Mouse (Mus musculus) kidney, postnatal 4 days (tissue): ENCODE results near the gene Nkd2.

Experiments used
- DNase-seq, 2 experiments: peaks; one replicate each; pipeline ENCODE4 v3.0.0; 2021; ENCODE audit warnings: mixed read lengths in 2 of 2

Nkd2 gene

DNA sequence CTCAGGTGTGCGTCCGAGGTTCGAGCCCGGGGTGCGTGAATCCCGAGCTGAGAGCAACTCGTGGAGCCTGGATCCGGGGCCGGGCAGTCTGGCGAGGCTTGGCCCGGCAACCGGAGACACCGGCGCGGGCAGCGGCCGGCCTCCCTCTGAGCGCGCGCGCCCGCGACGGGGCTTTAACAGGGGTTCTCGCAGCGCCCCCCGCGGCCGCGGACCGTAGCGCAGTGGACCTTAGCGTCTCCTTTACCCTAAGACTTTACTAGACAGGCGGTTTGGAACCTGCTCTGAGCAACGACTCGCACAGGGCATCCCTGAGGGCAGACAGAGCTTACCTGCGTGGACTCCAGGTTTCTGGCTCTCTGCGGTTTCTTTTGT is at the start of gene Nkd2:
Gene Nkd2, minus strand, starts transcription at position 167 of the 372 bp plus-strand sequence.
- peak; percentile 95 for DNase-seq

DNA sequence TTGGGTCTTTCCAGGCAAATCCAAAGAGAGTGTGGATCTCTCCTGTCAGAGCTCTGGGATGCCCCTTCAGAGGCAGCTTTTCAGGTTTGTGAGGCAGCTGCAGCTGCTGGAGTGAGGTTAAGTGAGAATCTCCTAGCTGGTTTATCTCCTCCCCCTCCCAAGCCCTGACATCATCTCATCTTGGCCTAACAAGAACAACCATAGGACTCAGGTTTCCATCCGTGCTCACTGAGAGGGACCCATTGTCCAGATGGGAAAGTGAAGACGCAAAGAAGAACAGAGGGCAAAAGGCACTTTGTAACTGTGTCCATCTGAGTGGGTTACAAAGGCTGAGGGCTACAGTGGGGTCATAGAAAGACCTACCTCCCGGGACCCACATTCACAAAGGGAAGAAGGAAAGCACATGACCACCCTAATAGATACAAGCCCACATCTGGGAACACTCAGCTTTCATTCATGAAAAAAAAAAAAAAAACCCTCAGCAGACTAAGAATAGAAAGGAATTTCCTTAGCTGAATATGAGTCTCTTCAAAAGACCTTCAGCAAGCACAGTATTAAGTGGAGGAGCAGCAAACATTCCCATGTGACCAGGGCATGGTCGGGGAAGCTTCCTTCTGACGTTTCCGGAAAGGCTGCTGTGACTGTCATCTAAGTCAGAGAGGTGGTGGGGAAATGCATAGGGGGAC is 45.2 kb upstream of the Nkd2 start:
- DNase-seq = peak; percentile 43 to 62

DNA sequence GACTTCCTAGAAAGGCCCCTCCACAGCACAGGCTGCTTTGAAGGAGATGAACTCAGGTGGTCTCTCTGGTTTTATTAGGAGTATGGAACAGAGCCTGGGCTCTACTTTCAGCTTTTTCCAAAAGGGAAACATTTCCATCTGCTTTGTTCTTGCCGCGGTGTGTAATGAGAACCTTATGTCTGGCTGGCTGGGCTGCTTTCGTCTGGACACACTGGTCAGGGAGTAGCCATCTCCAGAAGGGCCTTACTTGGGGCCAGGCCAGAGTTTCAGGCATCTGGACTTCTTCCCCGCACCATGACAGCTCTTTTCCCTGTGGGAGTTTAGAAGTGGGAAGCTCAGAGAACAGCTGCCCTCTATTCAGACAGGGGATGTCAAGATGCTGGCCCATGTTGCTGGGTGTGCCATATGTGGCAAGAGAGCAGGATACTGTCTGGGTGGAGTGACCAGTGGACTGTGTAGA is 40.0 kb upstream of the Nkd2 start:
- peak; percentile 78 to 83 for DNase-seq

DNA sequence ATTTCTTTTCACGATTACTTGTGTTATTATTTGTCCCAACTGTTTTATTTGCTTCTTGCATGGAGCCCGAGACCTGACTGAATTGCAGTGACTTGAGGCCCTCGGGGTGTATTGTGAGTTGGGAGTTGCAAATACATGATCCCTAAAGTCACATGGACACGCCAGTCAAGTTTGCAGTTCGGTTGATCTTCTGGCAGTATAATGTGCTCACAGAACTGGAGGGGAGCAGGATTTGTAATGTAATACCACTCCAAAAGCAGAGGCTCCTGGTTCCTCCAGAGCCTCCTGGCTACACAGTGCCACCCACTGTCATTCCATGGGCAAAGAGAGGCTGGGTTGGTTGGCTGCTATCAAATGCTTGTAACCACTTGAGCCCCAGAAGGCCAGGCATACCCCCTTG is 39.2 kb upstream of the Nkd2 start:
- DNase-seq = no peak

DNA sequence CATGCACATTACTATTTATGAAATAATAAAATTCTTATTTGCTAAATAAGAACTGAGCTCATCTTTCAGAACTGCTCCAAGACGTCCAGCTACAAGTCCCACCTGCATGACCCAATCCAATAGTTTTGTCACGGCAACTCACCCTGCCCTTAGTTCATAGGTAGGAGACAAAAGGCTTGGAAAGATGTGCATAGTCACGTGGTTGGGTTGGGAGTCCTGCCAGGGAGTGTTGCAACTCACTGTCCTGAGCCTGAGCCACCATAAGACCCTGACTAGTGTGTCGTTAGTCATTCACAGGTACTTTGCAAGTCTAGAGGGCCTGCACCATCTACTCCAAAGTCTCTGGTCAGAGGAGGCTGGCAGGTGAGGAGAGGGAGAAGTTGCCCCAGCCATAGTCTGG is 38.6 kb upstream of the Nkd2 start:
- no peak for DNase-seq

DNA sequence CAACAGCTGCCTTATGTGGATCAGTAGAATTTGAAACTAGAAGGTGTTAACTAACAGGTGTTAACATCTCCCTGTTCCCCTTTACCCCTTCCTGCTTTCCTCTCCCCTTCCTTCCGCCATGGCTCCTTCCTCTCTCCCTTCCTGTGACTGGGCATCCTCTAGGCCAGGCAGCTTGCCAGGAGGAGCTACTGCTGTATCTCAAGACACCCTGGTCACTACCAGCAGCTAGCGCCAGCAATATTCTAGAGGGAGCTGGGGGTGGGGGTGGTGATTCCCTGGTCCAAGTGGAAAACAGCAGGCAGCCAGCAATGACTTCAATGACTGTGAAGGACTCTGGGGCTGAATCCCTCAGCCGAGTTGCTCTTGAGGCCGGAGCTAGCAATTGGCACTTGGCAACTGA is 38.2 kb upstream of the Nkd2 start:
- DNase-seq = peak in 1 of 2 experiments; percentile 39

DNA sequence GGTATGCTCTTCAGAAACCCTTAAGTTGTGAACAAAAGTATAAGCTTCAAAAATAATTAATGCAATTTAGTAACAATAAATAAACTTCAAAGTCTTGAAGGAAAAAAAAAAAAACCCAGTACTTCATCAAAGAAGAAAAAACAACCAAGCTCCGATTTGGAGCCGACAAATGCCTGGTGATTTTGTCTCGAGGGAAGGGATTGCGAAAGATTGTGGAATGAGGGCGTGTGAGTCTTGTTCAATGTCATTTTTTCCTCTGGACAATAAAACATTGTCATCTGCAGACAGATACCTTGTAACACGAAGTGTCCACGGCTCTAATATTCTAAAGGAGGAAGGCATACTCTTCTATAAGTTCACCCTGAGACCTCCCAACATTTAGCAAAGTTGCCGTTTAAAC is 33.9 kb upstream of the Nkd2 start:
- no peak for DNase-seq

DNA sequence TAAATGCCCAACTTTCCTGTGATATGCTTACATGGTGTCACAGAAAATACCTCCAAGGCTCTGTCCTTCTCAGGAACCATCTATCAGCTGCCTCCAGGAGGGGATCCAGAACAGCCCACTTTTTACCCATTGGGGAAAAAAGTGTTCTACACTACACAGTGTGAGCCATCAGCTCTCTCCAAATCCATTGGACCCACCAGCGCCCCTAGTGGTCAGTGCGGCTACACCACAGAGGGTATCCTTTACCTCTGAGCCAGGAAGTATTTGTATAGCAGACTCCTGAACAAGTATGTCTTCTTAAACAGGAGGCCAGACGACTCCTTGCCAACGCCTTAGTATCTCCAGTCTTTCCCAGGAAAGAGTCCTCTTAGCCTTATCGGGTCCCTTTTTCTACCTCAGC is 32.4 kb upstream of the Nkd2 start:
- DNase-seq = peak; percentile 81

DNA sequence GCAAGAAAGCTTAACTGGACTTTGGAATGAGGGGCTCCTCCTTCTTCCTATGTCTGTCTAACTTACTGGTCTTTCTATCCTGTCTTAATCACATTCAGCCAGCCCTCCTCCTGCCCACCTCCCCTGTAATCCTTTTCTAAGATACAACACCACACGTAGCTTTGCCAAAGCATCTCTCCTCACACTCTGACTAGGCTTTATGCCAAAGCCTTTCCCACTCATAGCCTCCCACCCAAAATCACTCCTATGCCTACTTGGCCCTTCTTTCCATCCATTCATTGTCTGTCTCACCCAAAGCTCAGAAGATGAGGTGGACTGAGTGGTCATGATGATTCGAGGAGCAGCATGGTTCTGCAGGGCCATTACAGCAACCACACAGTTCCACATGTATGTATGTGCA is 24.7 kb upstream of the Nkd2 start:
- DNase-seq = no peak

DNA sequence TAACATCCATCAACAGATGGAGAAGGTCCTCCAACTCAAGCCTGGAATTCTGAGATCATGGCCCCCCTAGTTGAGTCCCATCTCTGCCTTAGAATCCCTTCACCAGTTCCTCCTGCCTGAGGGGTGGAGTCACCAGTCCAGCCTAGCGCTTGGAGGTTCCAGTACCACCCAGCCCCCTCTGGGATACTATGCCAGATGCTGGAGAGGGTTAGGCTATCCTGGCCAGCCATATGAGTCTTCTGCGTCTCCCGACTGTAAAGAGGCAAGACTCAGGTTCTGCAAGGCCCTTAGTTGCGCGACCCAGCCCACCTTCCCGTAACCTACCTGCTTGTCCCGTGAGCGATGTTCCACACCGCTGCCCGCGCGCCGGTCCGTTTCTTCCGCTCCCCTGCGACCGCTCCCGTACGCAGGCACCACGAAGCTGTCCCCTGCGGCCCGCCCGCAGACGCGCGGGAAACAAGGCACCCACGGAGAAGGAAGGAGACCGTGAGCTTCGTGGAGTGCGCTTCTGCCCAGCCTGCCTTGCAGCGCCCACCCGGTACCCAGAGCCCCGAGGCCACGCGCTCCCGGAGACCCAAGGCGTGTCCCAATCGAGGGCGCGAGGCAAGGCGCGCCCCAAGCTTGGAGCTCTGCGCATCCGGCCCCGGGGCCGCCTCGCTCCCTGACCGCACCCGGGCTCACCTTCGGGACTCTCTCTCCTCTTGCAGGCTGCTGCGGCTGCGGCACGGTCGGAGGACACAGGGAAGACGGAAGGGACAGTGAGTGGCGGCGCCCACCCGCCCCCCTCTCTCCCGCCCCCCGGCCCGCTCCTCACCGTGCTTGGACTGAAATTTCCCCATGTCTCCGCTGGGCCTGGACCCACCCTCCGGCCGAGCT is 604 bp downstream of the Nkd2 start:
- peak; percentile 50 to 69 for DNase-seq

DNA sequence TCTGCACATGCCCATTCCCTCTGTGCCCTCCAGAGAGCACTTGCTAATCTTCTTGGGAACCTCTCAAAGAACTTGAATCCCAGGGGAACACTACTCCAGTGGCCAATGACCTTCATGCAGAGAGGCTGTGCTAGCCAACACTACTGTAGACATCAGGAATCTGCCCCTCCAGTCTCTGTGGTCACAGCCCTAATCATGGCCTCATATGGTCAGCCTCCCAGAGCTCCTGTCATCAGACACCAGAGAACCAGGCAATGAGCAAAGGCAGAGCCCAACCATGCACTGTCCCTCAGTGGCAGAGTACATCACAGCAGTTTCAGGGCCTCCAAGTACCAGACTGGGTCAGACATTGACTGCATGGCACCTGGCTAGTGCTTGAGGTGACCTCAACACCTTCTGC is 4.7 kb downstream of the Nkd2 start:
- no peak for DNase-seq

DNA sequence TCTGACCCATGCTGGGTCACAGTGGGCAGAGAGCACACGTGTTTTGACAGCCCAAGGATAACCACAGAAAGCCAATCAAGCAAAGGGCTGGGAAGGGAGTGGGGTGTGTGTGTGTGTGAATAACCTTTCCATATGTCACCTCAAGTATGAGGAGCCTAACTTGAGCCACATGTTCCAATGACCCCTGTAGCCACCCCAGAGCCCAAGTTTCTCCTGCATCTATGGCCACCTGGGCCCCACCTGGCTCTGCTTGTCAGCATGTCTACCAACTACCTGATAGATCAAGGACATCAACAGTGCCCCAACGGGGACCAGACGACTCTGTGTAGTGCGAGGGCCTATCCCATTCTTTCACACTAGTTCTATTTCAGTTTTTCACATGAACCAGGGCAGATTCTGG is 7.7 kb downstream of the Nkd2 start:
- DNase-seq = no peak

DNA sequence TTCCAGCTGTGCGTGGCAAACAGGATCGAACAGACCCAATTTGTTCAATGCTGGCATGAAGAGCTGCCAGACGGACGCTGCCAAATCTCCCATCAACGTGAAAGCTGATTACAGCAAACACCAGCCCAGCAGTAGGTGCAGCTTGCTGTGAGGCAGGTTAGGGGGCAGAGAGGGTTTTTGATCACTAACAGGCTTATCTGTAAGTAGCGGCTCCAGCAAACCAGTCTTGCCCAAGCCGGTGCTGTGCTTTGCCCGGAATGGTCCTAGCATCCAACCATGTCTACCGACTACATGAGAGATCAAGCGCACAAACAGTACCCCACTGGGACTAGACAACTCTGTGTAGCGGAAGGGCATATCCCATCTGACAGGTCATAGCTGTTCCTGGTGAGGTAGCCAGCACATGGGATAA is 8.3 kb downstream of the Nkd2 start:
- DNase-seq = no peak

DNA sequence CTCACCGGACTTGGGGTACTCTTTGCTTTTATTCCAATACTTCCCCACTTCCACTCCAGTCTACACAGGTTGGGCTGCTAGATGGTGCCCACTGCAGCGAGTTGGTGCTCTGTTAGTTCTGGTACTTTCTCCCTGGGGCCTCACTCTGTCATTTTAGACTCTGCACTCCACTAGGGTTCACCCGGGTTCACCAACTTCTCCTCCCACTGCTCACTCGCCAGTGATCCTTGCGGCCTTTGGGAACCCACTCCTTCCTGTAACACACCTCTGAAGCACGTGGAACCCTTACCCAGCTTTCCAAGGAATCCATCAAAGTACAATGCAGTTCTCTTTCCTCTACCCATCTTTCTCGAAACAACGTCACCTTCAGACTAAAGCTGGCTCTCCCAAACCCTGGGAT is 9.7 kb downstream of the Nkd2 start:
- DNase-seq = no peak

DNA sequence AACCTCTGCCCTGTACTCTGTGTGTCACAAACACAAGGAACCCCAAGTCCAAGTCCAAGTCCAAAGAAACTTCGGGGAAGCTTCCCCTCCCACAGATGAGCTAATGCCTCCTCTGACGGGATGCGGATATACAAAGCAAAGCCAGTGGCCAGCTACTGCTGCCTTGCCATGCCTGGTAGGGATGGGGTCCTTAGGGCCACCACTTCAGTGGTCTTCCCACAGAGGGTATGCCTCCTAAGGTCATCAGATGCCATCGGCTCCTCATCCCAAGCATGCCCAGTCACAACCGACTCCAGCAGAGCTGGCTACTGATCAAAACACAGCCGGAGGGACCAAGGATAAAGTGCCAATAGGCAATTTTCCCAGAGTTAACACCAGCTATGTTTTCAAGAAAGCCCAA is 10.9 kb downstream of the Nkd2 start:
- DNase-seq = no peak

DNA sequence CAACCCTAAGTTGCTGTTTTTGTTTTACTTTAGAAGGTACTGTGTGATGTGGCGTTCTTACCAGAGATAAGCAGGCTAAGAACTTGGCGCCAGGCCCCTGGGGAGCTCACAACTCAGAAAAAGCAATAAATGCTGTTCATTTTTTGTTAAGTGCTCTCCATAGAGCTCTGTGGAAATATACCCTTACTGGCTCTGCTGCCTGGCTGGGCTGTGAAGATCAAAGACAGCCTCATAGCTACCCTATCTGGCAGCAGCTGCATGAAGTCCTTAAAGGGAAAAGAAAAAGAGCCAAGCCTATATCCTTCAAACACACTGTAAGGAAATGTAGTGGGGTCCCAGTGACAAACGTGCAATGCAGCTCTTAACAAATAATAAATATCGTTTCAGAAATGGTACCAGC is 11.6 kb downstream of the Nkd2 start:
- no peak for DNase-seq

DNA sequence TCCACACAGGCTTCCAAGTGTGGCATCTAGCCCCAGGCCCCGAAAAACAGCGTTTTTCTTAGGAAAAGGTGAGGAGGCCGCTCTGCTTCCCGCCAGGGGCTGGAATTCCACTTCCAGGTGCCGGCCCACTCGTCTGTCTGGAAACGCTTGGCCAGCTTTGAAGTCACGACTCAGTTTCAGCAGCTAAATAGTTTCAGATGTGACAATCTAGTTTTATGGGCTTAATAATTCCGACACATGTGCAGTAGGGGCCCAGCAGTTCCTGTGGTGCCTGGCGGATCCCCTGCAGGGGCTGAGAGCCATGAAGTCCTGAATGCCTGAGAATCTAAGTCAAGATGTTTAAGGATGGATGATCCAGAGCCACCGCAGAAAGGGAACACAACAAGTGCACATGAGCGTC is 13.6 kb downstream of the Nkd2 start:
- peak in 1 of 2 experiments; percentile 33 for DNase-seq

DNA sequence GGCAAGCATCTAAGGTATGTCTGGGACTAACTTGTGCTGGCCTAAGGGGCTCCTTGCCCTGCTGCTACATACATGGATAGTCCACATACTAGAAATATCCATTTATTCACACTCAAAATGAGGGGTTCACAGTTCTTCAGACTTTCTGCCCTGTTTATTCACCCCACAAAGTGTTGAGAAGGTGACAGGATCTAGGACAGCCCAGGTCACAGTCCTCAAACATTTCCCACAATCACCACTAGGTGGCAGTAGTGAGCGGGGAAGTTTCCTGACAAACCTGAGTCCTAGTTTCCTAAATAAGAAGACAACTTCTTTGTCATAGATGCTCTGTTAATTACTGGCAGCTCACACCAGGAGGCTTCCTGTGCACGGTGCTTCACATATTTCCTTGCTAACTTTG is 15.9 kb downstream of the Nkd2 start:
- peak; percentile 76 to 79 for DNase-seq

DNA sequence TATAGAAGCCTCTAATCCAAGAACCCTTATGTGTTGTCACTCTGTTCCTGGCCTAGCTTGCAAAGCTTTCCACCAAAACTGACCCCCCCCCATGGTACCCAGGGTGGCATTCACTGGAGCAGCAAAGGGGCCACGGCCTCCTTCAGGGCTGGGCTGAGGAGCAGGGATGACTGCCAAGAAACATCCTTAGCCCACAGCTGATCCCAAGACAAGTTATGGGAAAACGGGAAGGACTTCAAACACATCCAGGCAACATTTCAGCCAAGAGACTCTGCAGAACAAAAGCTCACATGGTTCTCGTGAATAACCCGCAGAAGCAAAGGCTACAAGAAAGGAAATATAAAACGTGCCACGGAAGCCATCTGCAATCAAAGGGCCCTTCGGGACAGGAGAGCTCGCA is 20.2 kb downstream of the Nkd2 start:
- DNase-seq = no peak

DNA sequence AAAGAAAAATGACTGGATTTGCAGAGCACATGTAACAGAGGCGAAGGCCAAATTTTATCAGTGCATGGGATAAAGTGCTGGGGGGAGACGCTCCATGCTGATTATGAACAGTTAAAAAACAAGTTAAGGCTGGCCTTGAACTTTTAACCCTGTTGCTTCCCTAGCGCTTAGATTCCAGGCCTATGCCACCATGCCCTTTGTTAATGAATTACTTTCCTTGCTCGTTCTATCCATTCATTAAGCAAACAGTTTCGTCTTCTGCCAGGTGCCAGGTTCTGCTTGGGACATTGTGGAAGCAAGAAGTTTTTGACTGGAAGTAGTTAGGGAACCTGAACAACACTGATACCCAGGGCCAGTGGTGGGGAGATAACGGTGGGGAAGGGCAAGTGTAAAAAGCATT is 23.7 kb downstream of the Nkd2 start:
- DNase-seq = no peak

DNA sequence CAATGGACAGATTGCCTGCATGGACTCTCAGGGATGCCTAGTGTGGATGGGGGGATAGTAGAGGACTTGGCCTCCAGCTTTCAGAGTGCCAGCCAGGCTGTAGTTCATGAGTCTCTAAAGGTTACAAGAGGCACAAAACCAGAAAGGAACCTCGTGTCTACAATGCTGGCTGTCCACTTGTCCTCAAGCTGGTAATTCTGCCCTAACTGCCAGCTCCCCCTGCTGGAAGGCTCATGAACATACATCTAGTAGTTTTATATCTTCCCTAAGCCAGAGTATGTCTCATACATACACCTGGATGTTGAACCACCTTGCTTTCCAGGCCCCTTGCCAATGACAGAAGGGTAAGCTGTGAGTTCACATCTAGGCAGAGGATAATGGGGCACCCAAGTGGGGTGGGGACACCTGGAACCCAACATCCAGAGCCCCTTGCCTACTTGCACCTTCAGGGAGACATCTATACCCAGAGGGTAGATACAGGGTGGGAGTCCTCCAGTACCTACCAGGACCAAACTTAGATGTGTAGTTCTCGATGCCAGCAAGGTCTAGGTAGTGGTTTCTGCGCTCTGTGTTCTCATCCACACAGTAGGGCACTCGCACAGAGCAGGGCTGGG is 25.1 kb downstream of the Nkd2 start:
- peak; percentile 76 to 78 for DNase-seq

DNA sequence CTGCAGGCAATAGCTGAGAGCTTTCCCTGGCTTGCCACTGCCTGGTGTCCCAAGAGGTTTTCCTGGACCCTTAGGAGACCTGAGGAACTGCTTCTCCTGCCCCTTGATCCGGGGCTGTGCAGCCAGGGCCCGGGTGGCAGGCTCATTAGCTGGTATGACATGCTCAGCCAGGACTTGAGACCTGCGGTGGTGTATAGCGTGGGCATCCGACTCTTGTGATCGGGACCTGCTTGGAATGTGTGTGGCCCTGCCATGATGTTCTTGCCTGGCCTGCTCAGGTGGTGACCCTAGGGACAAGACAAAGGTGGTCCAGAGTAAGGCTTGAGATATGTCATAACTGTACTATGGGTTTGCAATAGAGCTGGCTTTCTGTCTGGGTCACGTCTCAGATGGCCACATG is 26.2 kb downstream of the Nkd2 start:
- no peak for DNase-seq

DNA sequence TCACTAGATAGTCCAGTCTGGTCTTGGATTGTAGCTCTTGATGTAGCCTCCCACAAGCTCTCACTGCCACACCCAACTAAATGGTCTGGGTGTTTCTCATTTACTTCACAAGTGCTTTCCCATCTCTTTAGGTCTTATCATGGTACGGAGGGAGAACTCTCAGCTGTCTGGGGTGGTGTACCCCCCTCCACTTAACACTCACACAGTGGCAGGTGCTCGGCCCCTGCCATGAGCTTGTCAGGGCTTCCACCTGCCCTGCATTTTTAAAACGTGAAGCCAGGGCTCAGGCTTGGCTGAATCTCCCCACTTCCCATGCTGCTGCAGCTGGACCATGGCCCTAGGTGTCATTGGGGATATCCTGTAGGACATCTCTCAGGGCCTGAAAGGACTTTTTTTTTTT is 28.5 kb downstream of the Nkd2 start:
- no peak for DNase-seq

DNA sequence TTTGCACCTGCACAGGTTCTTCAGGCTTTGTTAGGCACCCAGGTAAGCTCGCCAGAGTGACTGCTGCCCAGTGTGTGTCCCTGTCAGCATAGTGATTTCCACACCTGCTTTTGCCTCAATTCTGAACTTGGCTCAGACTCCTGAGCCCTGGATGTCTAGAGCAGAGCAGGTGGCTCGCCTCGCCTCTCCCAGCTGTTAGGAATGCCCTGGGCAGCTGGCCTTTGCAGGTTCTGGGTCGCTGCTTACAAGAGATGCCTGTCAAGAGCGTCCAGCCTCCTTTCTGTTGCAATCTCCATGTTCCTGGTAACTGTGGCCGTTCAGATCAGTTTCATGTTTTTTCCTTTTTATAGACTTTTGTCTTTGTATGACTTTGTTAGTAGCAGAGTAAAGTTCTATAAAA is 31.1 kb downstream of the Nkd2 start:
- peak; percentile 53 to 69 for DNase-seq
